Mouse (Mus musculus) adrenal gland (tissue): ENCODE measurements around the gene Vmn1r8.
"Not testable (repeated sequence)": the region's sequence is repeated elsewhere in the genome, so short reads cannot be mapped to it uniquely, and the experiment has no call there.

ENCODE experiments used
- intact Hi-C: fragments of 180-260 bp; cut with DNase I; formaldehyde crosslinking; loops from one replicate; pipeline ENCODE4 v1.15.1; 2025
- long read RNA-seq, 2 experiments: library from polyadenylated mRNA; unstranded; transcript quantifications; one replicate each; pipeline ENCODE4 v2.0.0; 2020; ENCODE audit warnings: borderline replicate concordance in 1 of 2; ENCODE audit not compliant: insufficient replicate concordance in 1 of 2

Vmn1r8 gene
- long read RNA-seq, experiment 1 = 0 reads
- long read RNA-seq, experiment 2 = 0 reads

GRCm38 (mm10) chr6:57031984-57032383 is at the start of gene Vmn1r8:
Gene Vmn1r8 (plus strand): TSS chr6:57032284.
- intact Hi-C loops = no loop called here

DNA sequence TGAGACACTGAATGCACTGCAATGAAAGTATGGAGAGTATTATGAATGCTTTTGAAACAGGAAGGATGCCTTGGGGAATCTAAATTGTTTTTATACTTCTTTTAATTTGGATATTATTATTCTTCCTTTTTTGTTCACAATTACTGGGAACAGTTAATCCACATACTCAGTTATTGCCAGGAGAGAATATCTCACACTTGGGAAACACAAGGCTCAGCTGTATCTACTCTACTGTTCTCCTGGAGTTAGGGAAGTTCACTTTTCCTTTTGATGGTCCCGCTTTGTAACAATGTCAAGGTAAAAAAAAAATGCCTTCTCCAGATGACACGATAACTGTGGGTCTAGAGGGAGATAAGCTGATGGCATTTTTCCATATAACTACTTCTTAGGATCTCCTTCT is 35.1 kb upstream of the Vmn1r8 start, which contains the start of gene Vmn1r6:
Gene Vmn1r6, plus strand, starts transcription at position 301 of the 400 bp plus-strand sequence.
- intact Hi-C loops = no loop called here

- intact Hi-C loops = not testable (repeated sequence)
Measured at GRCm38 (mm10) chr6:57025224-57025623, 6.9 kb upstream of the Vmn1r8 start, which contains the start of gene Vmn1r7. Gene Vmn1r7 (minus strand): TSS chr6:57025324.

- intact Hi-C loops = no loop called here
Measured at GRCm38 (mm10) chr6:57034674-57035073, 2.6 kb downstream of the Vmn1r8 start.

GRCm38 (mm10) chr6:57063730-57064129 is 31.6 kb downstream of the Vmn1r8 start:
- intact Hi-C loops = no loop called here

DNA sequence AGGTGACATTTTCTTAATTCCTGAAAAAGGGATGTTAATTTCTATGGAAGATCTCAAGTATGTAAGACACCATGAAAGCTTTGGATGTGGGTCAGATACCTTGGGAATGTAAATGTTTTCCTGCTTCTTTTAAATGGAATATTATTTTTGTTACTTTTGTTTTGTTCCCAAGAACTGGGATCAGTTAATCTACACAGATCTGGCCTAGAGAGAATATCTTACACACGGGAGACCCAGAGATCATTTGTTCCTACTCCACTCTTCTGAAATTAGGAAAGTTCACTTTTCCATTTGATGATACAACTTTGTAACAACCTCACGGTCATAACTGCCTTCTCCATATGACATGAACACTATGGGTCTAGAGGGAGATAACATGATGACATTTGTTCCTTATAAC is 34.4 kb downstream of the Vmn1r8 start, which contains the start of gene Vmn1r9:
Gene Vmn1r9, plus strand, starts transcription at position 301 of the 400 bp plus-strand sequence.
- intact Hi-C loops = no loop called here
